Mouse (Mus musculus): Measurements from ENCODE around the gene Epha1.

Gene Epha1

DNA sequence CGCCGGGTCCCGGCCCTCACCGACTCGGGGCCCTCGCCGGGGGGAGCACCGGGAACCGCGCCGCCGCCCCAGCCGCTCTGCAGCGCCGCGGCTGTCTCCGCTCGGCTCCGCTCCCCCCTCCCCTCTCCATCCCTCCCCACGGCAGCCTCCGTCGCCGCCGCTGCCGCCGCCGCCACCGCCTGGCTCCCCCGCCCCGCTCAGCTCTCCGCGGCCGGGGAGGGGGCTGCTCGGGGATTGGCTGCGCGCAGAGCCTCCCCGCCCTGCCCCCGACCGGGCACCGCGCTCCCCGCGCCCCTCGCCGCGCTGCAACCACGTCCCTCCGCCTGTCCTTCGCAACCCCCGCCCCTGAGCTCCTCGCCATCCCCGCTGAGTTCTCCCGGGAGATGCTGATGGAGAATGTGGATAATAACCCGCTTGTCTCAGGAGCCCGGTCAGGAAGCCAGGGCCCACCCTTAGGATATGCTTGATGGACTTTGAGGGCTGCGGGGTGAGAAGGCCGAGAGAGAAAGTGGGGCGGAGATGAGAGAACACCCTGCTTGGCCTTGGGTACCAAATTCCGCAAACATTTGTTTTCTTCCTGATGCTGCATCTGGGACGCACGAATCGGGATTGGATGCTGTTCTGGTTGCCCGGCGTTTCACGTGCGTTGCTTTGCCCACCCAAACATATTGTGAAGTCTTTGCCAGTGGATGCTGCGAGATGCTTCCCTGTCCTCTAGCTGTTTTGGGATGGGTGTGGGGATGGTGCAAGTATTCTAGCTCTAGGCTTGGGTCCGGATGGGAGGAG, 48.4 kb downstream of the Epha1 start, which contains the start of gene Fam131b:
TSS of gene Fam131b (minus strand) at position 162 of the 786 bp plus-strand sequence.
- no peak for DNase-seq (ENCODE audit: low spot score)

DNA sequence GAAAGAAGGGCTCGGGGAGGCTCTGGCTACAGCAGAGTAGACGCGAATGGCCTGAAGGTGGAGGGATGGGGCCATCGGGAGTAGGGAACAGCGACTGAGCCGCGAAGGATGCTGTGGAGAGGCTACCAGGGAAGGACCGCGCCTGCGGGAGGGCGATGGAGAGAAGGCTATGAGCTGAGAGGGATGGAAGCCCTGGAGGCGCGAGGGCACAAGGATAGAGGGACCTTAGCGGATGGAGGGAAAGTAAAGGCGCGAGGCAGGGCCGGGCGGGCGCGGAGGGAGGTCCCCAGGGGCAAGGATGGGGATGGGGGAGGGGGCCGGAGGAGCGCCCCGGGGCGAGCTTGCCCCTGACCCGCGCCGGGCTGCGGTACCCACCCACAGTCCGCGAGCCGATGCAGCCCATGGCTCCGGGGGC, 49.0 kb downstream of the Epha1 start:
- DNase-seq (ENCODE audit: low spot score): no peak

DNA sequence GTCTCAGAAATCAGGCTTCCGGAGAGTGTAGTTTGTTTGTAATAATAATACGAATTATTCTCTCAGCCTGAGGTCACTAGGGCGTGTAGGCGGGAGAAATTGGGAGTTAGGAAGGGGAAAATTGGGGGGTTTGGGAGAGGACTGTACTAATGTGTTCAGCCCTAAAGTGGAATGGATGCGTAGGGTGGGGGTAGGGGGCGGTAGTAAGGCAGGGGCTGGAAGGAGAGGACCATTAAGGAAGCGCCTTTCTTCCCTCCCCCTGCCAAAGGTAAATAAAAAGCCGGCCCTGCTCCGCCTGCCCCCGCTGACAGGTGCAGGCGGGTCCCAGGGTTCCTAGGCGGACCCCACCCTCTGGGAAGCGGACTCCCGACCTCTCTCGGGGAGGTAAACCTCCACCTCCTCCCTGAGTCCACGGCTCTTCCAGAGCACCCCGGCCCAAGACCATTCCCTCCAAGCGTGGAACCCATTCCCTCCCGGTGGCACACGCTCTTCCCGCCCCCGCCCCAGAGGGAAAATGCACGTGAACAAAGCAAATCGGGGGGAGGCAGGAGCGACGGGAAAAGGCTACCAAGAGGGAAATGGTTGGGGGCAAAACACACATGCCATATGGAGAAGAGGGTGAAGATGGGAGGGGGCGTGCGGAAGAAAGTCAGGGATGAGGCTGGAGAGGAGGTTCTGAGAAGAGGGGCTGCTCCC, 49.5 kb downstream of the Epha1 start:
- DNase-seq (ENCODE audit: low spot score): no peak

DNA sequence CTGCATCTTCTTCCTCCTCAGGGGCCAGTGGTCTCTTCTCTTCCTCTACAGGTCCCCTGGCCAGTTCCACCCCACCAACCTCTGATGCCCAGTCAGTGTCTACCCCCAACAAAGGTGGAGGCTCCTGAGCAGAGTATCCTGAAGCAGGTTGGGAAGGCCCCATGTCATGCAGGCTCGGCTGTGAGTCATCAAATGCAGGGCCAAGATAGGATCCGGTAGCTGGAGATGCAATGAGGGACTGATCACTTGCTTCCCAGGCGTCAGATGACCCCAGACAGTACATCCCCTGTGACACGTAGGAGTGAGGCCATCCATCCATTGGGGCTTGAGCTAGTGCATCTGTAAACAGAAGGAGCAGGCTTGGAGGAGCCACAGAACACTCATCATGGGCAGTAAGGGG, 54.8 kb downstream of the Epha1 start:
- DNase-seq (ENCODE audit: low spot score): no peak

DNA sequence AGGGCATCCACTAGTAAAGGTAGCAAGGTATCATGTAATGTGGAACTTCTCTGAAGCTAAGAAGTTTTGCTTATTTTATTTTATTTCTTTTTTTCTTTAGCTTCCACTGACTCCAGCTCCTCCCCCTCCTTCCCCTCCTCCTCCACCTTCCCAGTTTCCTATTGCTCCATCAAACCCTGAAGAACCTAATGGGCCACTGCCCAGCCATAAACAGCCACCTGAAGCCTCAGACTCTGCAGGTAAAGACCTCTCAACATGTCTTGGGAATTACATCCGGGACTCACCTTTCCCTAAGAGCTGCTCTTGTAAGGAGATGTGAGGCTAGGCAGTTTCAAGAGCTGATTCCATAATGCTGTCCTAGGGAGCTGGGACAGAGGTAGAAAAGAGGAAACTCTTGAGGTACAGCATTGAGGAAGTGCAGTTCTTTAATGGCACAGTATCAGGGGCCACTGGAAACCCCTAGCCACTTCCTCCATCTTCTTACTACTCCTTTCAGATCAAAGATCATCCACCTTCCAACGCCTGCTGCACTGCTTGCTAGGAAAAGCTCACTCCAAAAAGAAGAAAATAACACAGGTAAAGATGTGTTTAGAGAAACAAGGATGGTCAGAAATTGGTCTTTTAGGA, 62.5 kb downstream of the Epha1 start:
- no peak for DNase-seq (ENCODE audit: low spot score)

DNA sequence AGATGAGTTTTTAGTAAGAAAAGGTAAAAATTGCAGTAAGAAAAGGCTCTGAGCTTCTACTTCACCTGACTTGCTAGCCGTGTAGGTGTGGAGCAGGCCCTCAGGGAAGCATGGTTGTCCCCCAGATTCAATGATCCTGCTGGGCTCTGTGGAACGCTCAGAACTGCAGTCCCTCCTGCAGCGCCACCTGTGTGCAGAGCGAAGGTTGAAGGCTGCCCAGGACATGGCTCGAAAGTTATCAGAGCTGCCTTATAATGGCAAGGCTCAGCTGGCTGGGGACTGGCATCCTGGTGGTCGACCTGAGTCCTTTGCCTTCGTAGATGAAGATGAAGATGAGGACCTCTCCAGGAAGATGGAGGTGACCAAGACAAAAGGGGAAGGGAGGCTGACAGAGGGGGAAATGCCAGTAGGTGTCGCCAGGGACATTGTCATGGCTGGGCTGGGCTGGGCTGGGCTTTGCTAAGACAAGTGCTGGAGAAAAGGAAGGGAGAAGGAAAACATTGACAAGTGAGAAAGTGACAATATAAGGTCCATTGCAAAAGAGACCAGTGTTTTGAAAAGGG, 63.2 kb downstream of the Epha1 start:
- DNase-seq (ENCODE audit: low spot score): no peak

Measured in adipocyte (in vitro differentiated cells).